Mouse (Mus musculus) spleen, adult 2 months (tissue): ENCODE data around the gene Tfb2m.

Experiments used
- CTCF ChIP-seq: fragments of 200-500 bp; IDR thresholded peaks from 2 replicates; pipeline ENCODE4 v1.5.1; 2011; ENCODE audit warnings: mild to moderate bottlenecking, inconsistent platforms; ENCODE audit not compliant: insufficient read depth, insufficient read length, insufficient replicate concordance; ENCODE audit errors: extremely low read depth
- POLR2A ChIP-seq: fragments of 200-500 bp; IDR thresholded peaks from 2 replicates; pipeline ENCODE4 v1.6.1; 2011; ENCODE audit warnings: low read depth, low read length, inconsistent platforms

- TF ChIP-seq POLR2A = no peak
- no peak for TF ChIP-seq CTCF
These were observed 35.4 kb upstream of the Tfb2m start for GRCm38 (mm10) chr1:179581422-179581821.
